Mouse (Mus musculus): ENCODE results near the gene Smarcd1.
"Not testable (repeated sequence)": the region's sequence is repeated elsewhere in the genome, so short reads cannot be mapped to it uniquely, and the experiment has no call there.

Gene Smarcd1

GRCm38 (mm10) chr15:99713569-99713968, 11.6 kb downstream of the Smarcd1 start:
- DNase-seq (ENCODE audit: low read depth in 2 of 2, low spot score in 2 of 2), result no peak

DNA sequence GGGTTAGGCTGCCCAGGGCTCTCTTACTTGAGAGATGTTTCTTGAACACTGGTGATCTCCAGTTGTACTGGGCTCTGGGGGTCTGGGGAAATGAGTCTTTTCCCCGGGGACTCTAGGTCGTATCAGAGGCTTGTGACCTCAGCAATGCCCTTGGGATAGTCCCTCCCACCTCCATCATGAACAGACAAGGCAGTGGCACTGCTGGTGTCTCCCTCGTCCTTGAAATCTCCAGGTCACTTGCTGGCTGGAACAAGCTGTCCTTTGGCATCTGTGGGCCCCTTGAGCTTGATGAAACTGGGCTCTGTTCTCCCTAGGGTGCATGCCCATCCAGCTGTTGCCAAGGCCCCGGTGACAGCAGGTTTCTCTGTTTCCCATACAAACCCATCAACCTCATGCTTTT, 12.3 kb downstream of the Smarcd1 start:
- DNase-seq (ENCODE audit: low read depth in 2 of 2, low spot score in 2 of 2), result no peak

GRCm38 (mm10) chr15:99714858-99715257, 12.9 kb downstream of the Smarcd1 start:
- peak; percentile 55 to 68 for DNase-seq (ENCODE audit: low read depth in 2 of 2, low spot score in 2 of 2)

GRCm38 (mm10) chr15:99715361-99715865, 13.5 kb downstream of the Smarcd1 start:
- no peak for DNase-seq (ENCODE audit: low read depth in 2 of 2, low spot score in 2 of 2)

- no peak for DNase-seq (ENCODE audit: low read depth in 2 of 2, low spot score in 2 of 2)
These were observed 14.2 kb downstream of the Smarcd1 start for GRCm38 (mm10) chr15:99715982-99716746.

GRCm38 (mm10) chr15:99716814-99717213, 14.9 kb downstream of the Smarcd1 start:
- no peak for DNase-seq (ENCODE audit: low read depth in 2 of 2, low spot score in 2 of 2)

DNA sequence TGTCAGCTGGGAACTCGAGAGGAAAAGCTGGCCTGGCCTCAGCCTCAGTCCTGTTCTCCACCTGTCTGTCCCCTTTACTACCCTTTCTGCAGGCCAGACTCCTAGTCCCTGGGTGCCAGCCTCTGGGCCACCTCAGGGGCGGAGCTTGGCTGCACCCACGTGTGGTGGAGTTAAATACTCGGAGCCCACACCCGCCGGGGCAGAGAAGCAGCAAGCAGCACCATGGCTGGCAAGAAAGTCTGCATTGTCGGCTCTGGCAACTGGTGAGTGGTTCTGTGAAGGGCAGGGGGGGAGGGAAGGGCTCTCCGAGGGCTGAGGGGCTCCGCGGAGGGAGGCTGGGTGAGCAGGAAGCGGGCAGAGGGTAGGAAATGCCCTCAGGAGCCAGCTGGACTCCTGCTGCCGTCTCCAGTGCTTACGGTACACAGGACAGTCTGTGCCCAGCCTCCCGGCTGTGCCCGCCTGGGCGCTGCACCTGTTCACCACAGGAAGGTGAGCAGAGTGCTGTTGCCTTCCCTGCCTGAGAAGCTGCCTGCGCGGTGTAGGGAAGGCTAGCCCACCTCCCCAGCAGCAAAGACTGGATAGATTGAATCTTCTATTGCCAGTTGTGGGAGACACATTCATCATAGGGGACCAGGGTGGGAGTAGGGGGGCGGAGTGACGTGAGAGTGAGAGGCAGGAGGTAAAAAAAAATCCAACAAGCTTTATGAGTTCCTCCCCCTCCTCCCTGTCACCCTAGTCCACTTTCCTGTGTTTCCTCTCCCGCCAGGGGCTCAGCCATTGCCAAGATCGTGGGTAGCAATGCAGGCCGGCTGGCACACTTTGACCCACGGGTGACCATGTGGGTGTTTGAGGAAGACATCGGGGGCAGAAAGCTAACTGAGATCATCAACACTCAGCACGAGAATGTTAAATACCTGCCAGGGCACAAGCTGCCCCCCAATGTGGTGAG, 15.7 kb downstream of the Smarcd1 start, which contains the start of gene Gpd1:
Gene Gpd1, plus strand, starts transcription at position 130 of the 949 bp plus-strand sequence.
- DNase-seq (ENCODE audit: low read depth in 2 of 2, low spot score in 2 of 2), result no peak

- no peak for DNase-seq (ENCODE audit: low read depth in 2 of 2, low spot score in 2 of 2)
These were observed 16.6 kb downstream of the Smarcd1 start for GRCm38 (mm10) chr15:99718461-99719021.

DNA sequence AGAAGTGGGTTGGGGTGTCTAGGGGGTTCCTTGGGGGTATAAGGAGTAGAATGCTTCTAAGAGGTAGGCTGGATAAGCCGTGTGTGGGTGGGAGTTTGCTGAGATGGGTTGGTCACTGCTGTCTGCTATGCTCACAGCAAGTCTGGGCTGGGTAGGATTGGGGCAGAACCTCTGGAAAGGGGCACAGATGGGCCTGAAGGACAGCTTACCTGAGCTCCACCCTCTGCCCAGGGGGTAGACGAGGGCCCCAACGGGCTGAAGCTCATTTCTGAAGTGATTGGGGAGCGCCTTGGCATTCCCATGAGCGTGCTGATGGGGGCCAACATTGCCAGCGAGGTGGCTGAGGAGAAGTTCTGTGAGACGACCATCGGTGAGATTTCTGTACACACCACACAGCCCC, 17.9 kb downstream of the Smarcd1 start:
- no peak for DNase-seq (ENCODE audit: low read depth in 2 of 2, low spot score in 2 of 2)

- no peak for DNase-seq (ENCODE audit: low read depth in 2 of 2, low spot score in 2 of 2)
These were observed 20.2 kb downstream of the Smarcd1 start for GRCm38 (mm10) chr15:99721921-99722743.

- DNase-seq (ENCODE audit: low read depth in 2 of 2, low spot score in 2 of 2), result no peak
These were observed 21.2 kb downstream of the Smarcd1 start for GRCm38 (mm10) chr15:99723120-99723514.

DNA sequence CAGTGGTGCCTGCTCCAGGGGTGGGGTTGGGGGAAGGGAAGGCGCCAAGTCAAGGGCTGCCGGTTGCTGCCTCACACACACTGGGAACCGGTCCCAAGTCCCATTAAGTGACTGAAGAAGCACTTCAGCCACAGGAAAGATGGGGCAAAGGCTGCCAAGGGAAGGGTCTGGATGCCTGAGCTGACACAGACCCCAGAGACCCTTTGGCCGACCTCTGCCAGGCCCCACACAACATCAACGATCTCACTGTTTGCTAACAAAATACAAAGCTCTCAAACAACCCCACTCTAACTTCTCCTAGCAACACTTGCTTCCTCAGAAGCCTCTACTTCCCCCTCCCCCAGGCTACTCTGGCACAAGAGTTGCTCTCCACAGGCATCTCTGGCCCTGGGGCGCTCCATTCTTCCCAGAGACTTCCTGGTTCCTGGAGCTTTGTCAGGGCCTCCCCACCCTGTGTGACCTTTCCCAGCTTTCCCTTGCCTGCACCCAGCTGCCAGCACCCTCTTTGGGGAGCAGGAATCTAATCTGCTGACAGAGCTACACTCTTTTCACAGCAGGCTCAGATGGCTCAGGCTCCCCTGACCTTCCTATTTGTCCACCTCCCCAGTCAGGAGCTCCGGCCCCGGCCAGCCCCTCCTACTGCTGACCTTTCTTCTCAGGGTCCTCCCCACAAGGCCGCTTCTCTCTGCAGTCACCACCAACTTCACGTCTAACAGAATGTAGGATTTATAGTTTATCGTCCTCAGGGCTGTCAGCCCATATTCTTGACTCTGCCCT, 21.8 kb downstream of the Smarcd1 start:
- DNase-seq (ENCODE audit: low read depth in 2 of 2, low spot score in 2 of 2), result no peak

GRCm38 (mm10) chr15:99724292-99725021, 22.5 kb downstream of the Smarcd1 start:
- peak; percentile 32 to 42 for DNase-seq (ENCODE audit: low read depth in 2 of 2, low spot score in 2 of 2)

GRCm38 (mm10) chr15:99725341-99726155, 23.6 kb downstream of the Smarcd1 start, which contains the start of gene Cox14:
TSS of gene Cox14 (plus strand) at chr15:99725618.
- DNase-seq (ENCODE audit: low read depth in 2 of 2, low spot score in 2 of 2), result peak; percentile 91 to 94

DNA sequence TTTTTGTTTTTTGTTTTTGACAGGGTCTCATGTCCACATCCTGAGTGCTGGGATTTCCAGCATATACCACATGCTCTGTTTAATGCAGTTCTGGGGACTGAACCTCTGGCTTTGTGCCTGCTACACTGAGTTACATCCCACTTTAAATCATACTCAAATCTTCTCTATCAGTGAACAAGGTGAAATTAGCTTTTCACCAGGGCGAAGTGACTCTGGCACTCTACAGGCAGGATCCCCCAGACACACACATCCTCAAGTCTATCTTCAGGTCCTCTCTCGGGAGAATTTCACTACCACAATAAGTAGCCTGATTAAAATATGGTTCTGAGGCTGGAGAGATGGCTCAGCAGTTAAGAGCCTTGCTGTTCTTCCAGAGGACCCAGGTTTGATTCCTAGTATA, 24.6 kb downstream of the Smarcd1 start:
- no peak for DNase-seq (ENCODE audit: low read depth in 2 of 2, low spot score in 2 of 2)

DNA sequence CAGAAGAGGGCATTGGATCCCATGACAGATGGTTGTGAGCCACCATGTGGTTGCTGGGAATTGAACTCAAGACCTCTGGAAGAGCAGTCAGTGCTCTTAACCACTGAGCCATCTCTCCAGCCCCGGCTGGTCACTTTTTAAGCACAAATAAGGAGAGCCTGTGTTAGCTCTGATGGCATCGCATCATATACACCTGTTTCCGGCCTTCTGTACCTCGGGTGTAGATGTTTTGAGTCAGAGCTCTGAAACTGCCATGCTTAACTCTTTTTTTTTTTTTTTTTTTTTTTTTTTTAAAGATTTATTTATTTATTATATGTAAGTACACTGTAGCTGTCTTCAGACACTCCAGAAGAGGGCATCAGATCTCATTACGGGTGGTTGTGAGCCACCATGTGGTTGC, 25.1 kb downstream of the Smarcd1 start:
- not testable (repeated sequence) for DNase-seq (ENCODE audit: low read depth in 2 of 2, low spot score in 2 of 2)

DNA sequence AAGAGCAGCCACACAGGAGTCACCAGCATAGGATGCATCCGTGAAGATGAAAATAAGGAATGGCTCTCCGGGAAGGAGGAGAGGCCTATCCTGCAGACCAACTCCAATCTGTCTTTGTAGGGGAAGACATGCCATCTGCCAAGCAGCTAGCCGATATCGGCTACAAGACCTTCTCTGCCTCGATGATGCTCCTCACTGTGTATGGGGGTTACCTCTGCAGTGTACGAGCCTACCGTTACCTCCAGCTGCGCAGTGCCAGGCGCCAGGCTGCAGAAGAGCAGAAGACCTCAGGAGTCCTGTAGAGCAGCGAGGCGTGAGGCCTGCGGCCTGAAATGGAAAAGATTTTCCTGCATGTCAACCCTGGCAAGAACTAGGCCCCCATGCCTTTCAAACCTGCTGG, 25.6 kb downstream of the Smarcd1 start:
- no peak for DNase-seq (ENCODE audit: low read depth in 2 of 2, low spot score in 2 of 2)

DNA sequence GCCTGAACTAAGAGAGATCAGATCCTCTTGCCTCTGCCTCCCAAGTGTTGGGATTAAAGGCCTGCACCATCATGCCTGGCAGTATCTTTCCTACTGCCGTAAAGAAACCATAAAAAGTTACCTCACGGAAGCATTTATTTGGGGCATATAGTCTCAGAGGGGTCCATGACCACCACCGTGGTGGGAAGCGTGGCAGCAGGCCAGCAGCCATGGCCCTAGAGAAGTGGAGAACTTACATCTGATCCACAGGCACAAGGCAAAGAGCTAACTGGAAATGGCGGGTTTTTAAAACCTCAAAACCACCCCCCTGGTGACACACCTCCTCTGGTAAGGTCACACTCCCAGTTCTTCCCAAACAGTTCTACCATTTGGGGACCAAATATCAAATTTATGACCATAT, 26.3 kb downstream of the Smarcd1 start:
- no peak for DNase-seq (ENCODE audit: low read depth in 2 of 2, low spot score in 2 of 2)
